Mouse (Mus musculus): ENCODE results near the gene Lrrc72. TPM values are rescaled to one million over a fixed set of nuclear protein-coding genes. Genes with fewer than 3 reads are reported as not detected.

Lrrc72 gene
- total RNA-seq, 1 experiment: not detected

DNA sequence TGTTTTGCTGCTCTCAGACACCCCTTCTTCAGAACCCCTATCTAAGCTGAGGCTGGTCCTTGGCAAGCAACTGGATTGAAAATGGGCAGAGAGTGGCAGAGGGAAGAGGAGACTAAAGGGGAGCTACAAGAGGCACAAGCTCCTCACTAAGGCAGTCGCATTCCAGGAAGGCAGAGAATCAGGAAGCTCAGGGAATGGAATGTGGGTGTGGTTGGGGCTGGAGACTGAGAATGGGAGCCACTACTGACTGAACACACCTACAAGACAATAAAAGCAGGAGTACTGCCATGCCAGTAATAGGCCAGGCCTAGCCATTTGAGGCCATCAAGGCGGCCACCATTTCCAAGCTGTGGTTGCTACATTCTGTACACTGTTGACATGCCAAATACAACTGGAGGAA is 21.8 kb downstream of the Lrrc72 start:
- Histone ChIP-seq H3K4me3 (ENCODE audit: insufficient read depth in 1 of 2, low read depth in 1 of 2, low read length in 2 of 2, poor library complexity in 1 of 2, severe bottlenecking in 1 of 2) (no peak overlapping the region), H3K27ac (ENCODE audit: insufficient read depth, low read depth, low read length, poor library complexity, severe bottlenecking) (no peak overlapping the region), H3K9me3 (ENCODE audit: control insufficient read depth, insufficient read depth, low read depth, low read length) (no peaks in the 10 kb centered on the region), H3K36me3 (ENCODE audit: control insufficient read depth, insufficient read depth, low read length, poor library complexity, severe bottlenecking) (no peaks in the 10 kb centered on the region), H3K4me1 (ENCODE audit: control insufficient read depth in 2 of 2, insufficient read depth in 2 of 2, low read length in 2 of 2, poor library complexity in 1 of 2) (peaks cover 0 to 2% of the 10 kb centered on the region in 2 experiments; a peak in 2 of 4 replicates), H3K9ac (ENCODE audit: insufficient read depth, low read depth, low read length, poor library complexity, severe bottlenecking) (no peak overlapping the region)
- no peak for DNase-seq (ENCODE audit: low read depth, low spot score)
- TF ChIP-seq ZC3H11A (IDR thresholded peaks at IDR 0.05; ENCODE audit: borderline replicate concordance, low read depth, low read length) (no peak), CHD2 (IDR thresholded peaks at IDR 0.05; ENCODE audit: low read depth, low read length) (no peak), ZNF384 (IDR thresholded peaks at IDR 0.05; ENCODE audit: low read depth, low read length) (no peak), MAFK (IDR thresholded peaks at IDR 0.05; ENCODE audit: insufficient read depth, low read depth, low read length) (no peak), HCFC1 (IDR thresholded peaks at IDR 0.05; ENCODE audit: borderline replicate concordance, insufficient read depth, low read length) (no peak)
- in situ Hi-C loops (cut with MboI; ENCODE audit: low sequenced_read_pairs in 2 of 2, unreplicated experiment in 2 of 2): no loop called here

DNA sequence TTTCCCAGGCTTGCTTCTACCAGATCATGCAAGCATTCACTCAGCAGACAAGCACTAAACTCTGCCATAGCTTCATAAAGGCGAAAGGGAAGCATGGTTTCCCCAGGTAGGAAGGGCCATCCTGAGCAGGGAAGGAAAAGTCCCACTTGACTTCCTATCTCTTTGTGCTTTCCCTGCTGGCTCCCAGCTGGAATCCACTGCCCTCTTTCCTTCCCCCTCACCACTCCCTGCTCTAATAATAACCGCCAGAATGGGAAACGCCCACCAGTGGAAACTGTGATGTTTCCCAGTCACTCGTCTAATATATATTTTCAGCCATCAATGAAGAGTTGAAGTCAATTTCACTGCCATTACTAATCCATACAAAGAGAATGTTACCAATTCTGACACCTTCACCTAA is 28.8 kb downstream of the Lrrc72 start:
- TF ChIP-seq CHD2 (IDR thresholded peaks at IDR 0.05; ENCODE audit: low read depth, low read length) (no peak), ZNF384 (IDR thresholded peaks at IDR 0.05; ENCODE audit: low read depth, low read length) (no peak), HCFC1 (IDR thresholded peaks at IDR 0.05; ENCODE audit: borderline replicate concordance, insufficient read depth, low read length) (no peak), ZC3H11A (IDR thresholded peaks at IDR 0.05; ENCODE audit: borderline replicate concordance, low read depth, low read length) (no peak), MAFK (IDR thresholded peaks at IDR 0.05; ENCODE audit: insufficient read depth, low read depth, low read length) (no peak)
- no peak overlapping the region for H3K9ac ChIP-seq (ENCODE audit: insufficient read depth, low read depth, low read length, poor library complexity, severe bottlenecking)

DNA sequence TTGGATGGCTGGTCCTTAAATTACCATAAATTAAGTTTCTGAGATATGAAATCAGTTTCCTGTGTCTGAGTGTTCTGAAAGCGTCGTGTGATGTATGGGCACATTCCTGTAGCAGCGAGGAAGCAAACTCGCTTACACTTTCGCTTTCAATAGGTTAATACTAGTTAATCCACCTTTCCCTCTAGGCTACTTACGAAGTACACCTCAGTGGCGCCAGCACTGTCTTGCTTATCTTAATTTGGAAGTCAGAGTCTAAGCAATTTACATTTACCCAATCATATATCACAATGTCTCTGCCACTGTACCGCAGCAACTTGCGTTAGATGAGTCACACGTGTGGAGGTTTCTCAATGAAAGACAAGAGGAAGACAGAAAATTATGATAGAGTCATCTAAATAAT is 36.3 kb downstream of the Lrrc72 start:
- no peaks in the 10 kb centered on the region for H3K36me3 ChIP-seq (ENCODE audit: control insufficient read depth, insufficient read depth, low read length, poor library complexity, severe bottlenecking)
- no peak overlapping the region for H3K27ac ChIP-seq (ENCODE audit: insufficient read depth, low read depth, low read length, poor library complexity, severe bottlenecking)
- in situ Hi-C loops (cut with MboI; ENCODE audit: low sequenced_read_pairs in 2 of 2, unreplicated experiment in 2 of 2): loop anchor here in 1 of 2 experiments (25.0 kb wide), 1 partner anchor 445 kb away; no protein-coding TSS in a partner anchor
- TF ChIP-seq ZC3H11A (IDR thresholded peaks at IDR 0.05; ENCODE audit: borderline replicate concordance, low read depth, low read length) (no peak), ZNF384 (IDR thresholded peaks at IDR 0.05; ENCODE audit: low read depth, low read length) (no peak), HCFC1 (IDR thresholded peaks at IDR 0.05; ENCODE audit: borderline replicate concordance, insufficient read depth, low read length) (no peak), MAFK (IDR thresholded peaks at IDR 0.05; ENCODE audit: insufficient read depth, low read depth, low read length) (no peak), CHD2 (IDR thresholded peaks at IDR 0.05; ENCODE audit: low read depth, low read length) (no peak)
- DNase-seq (ENCODE audit: low read depth, low spot score): no peak
- H3K4me1 ChIP-seq (ENCODE audit: control insufficient read depth in 2 of 2, insufficient read depth in 2 of 2, low read length in 2 of 2, poor library complexity in 1 of 2): 0 out of 4 replicates have a peak, but pooled peaks cover 0 to 2% of the 10 kb centered on the region in 2 experiments
- H3K9me3 ChIP-seq (ENCODE audit: control insufficient read depth, insufficient read depth, low read depth, low read length): no peaks in the 10 kb centered on the region
- H3K4me3 ChIP-seq (ENCODE audit: insufficient read depth in 1 of 2, low read depth in 1 of 2, low read length in 2 of 2, poor library complexity in 1 of 2, severe bottlenecking in 1 of 2): no peak overlapping the region
- H3K9ac ChIP-seq (ENCODE audit: insufficient read depth, low read depth, low read length, poor library complexity, severe bottlenecking): no peak overlapping the region

More for the DNA sequence above, 28.8 kb downstream of the Lrrc72 start:
- in situ Hi-C loops (cut with MboI; ENCODE audit: low sequenced_read_pairs in 2 of 2, unreplicated experiment in 2 of 2): loop anchor here in 1 of 2 experiments (25.0 kb wide), 1 partner anchor 438 kb away; no protein-coding TSS in a partner anchor
- Histone ChIP-seq H3K4me1 (ENCODE audit: control insufficient read depth in 2 of 2, insufficient read depth in 2 of 2, low read length in 2 of 2, poor library complexity in 1 of 2) (no peaks in the 10 kb centered on the region), H3K27ac (ENCODE audit: insufficient read depth, low read depth, low read length, poor library complexity, severe bottlenecking) (no peak overlapping the region), H3K9me3 (ENCODE audit: control insufficient read depth, insufficient read depth, low read depth, low read length) (no peaks in the 10 kb centered on the region), H3K36me3 (ENCODE audit: control insufficient read depth, insufficient read depth, low read length, poor library complexity, severe bottlenecking) (no peaks in the 10 kb centered on the region), H3K4me3 (ENCODE audit: insufficient read depth in 1 of 2, low read depth in 1 of 2, low read length in 2 of 2, poor library complexity in 1 of 2, severe bottlenecking in 1 of 2) (no peak overlapping the region)
- no peak for DNase-seq (ENCODE audit: low read depth, low spot score)

DNA sequence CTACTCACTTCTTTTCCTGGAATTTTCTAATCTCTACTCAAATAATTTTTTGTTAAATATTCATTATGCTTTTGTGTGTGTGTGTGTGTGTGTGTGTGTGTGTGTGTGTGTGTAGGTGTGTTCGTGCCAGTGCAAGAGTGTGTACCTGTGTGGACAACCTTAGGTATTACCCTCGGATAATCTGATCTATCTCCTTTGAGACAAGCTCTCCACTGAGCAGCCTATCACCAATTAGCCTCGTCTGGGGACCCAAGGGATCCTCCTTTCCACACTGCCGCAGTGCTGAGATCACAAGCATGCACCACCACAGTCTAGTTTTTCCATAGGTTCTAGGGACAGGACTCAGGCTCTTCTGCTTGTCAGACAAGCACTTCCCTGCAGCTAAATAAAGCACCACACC is 37.0 kb downstream of the Lrrc72 start:
- no peaks in the 10 kb centered on the region for H3K9me3 ChIP-seq (ENCODE audit: control insufficient read depth, insufficient read depth, low read depth, low read length)
- no peaks in the 10 kb centered on the region for H3K36me3 ChIP-seq (ENCODE audit: control insufficient read depth, insufficient read depth, low read length, poor library complexity, severe bottlenecking)
- H3K9ac ChIP-seq (ENCODE audit: insufficient read depth, low read depth, low read length, poor library complexity, severe bottlenecking): no peak overlapping the region
- TF ChIP-seq ZNF384 (IDR thresholded peaks at IDR 0.05; ENCODE audit: low read depth, low read length) (no peak), HCFC1 (IDR thresholded peaks at IDR 0.05; ENCODE audit: borderline replicate concordance, insufficient read depth, low read length) (no peak), CHD2 (IDR thresholded peaks at IDR 0.05; ENCODE audit: low read depth, low read length) (no peak), MAFK (IDR thresholded peaks at IDR 0.05; ENCODE audit: insufficient read depth, low read depth, low read length) (no peak), ZC3H11A (IDR thresholded peaks at IDR 0.05; ENCODE audit: borderline replicate concordance, low read depth, low read length) (no peak)
- in situ Hi-C loops (cut with MboI; ENCODE audit: low sequenced_read_pairs in 2 of 2, unreplicated experiment in 2 of 2): loop anchor here in 1 of 2 experiments (25.0 kb wide), 1 partner anchor 446 kb away; no protein-coding TSS in a partner anchor
- DNase-seq (ENCODE audit: low read depth, low spot score): no peak
- H3K27ac ChIP-seq (ENCODE audit: insufficient read depth, low read depth, low read length, poor library complexity, severe bottlenecking): no peak overlapping the region
- no peak overlapping the region for H3K4me3 ChIP-seq (ENCODE audit: insufficient read depth in 1 of 2, low read depth in 1 of 2, low read length in 2 of 2, poor library complexity in 1 of 2, severe bottlenecking in 1 of 2)
- 0 out of 4 replicates have a peak, but pooled peaks cover 0 to 2% of the 10 kb centered on the region in 2 experiments for H3K4me1 ChIP-seq (ENCODE audit: control insufficient read depth in 2 of 2, insufficient read depth in 2 of 2, low read length in 2 of 2, poor library complexity in 1 of 2)

Measured in ES-E14 (cell line).